In genomic region chr16:76085363-76085762, GRCm38 (mm10) we compare ENCODE assay signal across 23 mouse cellular contexts.
DNase-seq lines count a peak whose midpoint lies in the region; ATAC-seq and TF ChIP-seq lines count a peak whose summit lies in the region.
"Had no signal": no experiment of that assay in that cellular context is flagged by ENCODE, and none has a peak within 500 bp of the region (broad histone marks: within the 10 kb centered on the region; RNA-seq: fewer than 3 reads in every experiment).

No protein-coding gene starts in this region.

- TF ChIP-seq CTCF in forebrain, postnatal 0 days (IDR thresholded peaks at IDR 0.05; ENCODE audit: low read depth): no peak

- no peaks in the 10 kb centered on the region for H3K36me3 ChIP-seq in embryonic facial prominence, embryonic 11.5 days (replicated peaks; ENCODE audit: control insufficient read depth, insufficient read depth, low read depth, low read length)
- H3K36me3 ChIP-seq in embryonic facial prominence, embryonic 10.5 days (replicated peaks): no peaks in the 10 kb centered on the region
- H3K36me3 ChIP-seq in forebrain, embryonic 13.5 days (ENCODE audit: poor library complexity, severe bottlenecking): no peaks in the 10 kb centered on the region
- H3K36me3 ChIP-seq in forebrain, postnatal 0 days (ENCODE audit: insufficient read depth): no peaks in the 10 kb centered on the region
- H3K36me3 ChIP-seq: forebrain, embryonic 10.5 days; G1E had no signal

- no peak overlapping the region for H3K27ac ChIP-seq in embryonic facial prominence, embryonic 11.5 days (replicated peaks; ENCODE audit: low read depth, low read length)
- H3K27ac ChIP-seq in embryonic facial prominence, embryonic 10.5 days (replicated peaks): no peak overlapping the region
- H3K27ac ChIP-seq in forebrain, embryonic 13.5 days: no peak overlapping the region
- no peak overlapping the region for H3K27ac ChIP-seq in forebrain, postnatal 0 days (ENCODE audit: low read depth, low read length)
- H3K27ac ChIP-seq: forebrain, embryonic 10.5 days had no signal

- 0 out of 2 replicates have a peak, but pooled peaks have one; percentile 14 for ATAC-seq in embryonic facial prominence, embryonic 11.5 days (replicated peaks; ENCODE audit: insufficient number of reproducible peaks, low FRiP score, low TSS enrichment, low read depth)
- ATAC-seq in forebrain, embryonic 13.5 days: 0 out of 2 replicates have a peak, but pooled peaks have one; percentile 24
- ATAC-seq in forebrain, postnatal 0 days: no peak
- ATAC-seq in erythroid progenitor cell, adult 5-6 weeks (replicated peaks; ENCODE audit: low FRiP score, poor library complexity, severe bottlenecking): 0 out of 2 replicates have a peak, but pooled peaks have one; percentile 39
- ATAC-seq: CD4-positive, CD25-positive, alpha-beta regulatory T cell, adult 4 months; forebrain, embryonic 14.5 days had no signal

- H3K4me2 ChIP-seq in embryonic facial prominence, embryonic 11.5 days (ENCODE audit: low read depth, low read length): no peak overlapping the region
- H3K4me2 ChIP-seq in forebrain, embryonic 13.5 days: no peak overlapping the region
- H3K4me2 ChIP-seq in forebrain, postnatal 0 days (ENCODE audit: low read depth): no peak overlapping the region

- 89% methylated on average over 4 of the region's 4 CpGs for WGBS in embryonic facial prominence, embryonic 11.5 days
- 87% methylated on average over 4 of the region's 4 CpGs for WGBS in embryonic facial prominence, embryonic 10.5 days
- WGBS in forebrain, embryonic 13.5 days: 89% methylated on average over 4 of the region's 4 CpGs
- WGBS in forebrain, postnatal 0 days: 89% methylated on average over 4 of the region's 4 CpGs

- no peaks in the 10 kb centered on the region for H3K4me1 ChIP-seq in embryonic facial prominence, embryonic 11.5 days (ENCODE audit: control insufficient read depth, insufficient read depth, low read length)
- H3K4me1 ChIP-seq in embryonic facial prominence, embryonic 10.5 days: no peaks in the 10 kb centered on the region
- H3K4me1 ChIP-seq in forebrain, embryonic 13.5 days: no peaks in the 10 kb centered on the region
- no peaks in the 10 kb centered on the region for H3K4me1 ChIP-seq in forebrain, postnatal 0 days (ENCODE audit: insufficient read depth)
- H3K4me1 ChIP-seq: forebrain, embryonic 10.5 days had no signal

- H3K9me3 ChIP-seq in embryonic facial prominence, embryonic 11.5 days (replicated peaks; ENCODE audit: control insufficient read depth, low read length): no peaks in the 10 kb centered on the region
- H3K9me3 ChIP-seq in embryonic facial prominence, embryonic 10.5 days: no peaks in the 10 kb centered on the region
- 0 out of 2 replicates have a peak, but pooled peaks cover 2% of the 10 kb centered on the region for H3K9me3 ChIP-seq in forebrain, embryonic 13.5 days (replicated peaks)
- H3K9me3 ChIP-seq in forebrain, postnatal 0 days (ENCODE audit: low read length): no peaks in the 10 kb centered on the region
- H3K9me3 ChIP-seq: forebrain, embryonic 10.5 days; G1E had no signal

- H3K9ac ChIP-seq in embryonic facial prominence, embryonic 11.5 days (replicated peaks; ENCODE audit: low read length): no peak overlapping the region
- H3K9ac ChIP-seq in forebrain, embryonic 13.5 days: no peak overlapping the region
- no peak overlapping the region for H3K9ac ChIP-seq in forebrain, postnatal 0 days

- DNase-seq in embryonic facial prominence, embryonic 11.5 days (ENCODE audit: low spot score): no peak
- no peak for DNase-seq in embryonic facial prominence, embryonic 10.5 days (ENCODE audit: low spot score)
- no peak for DNase-seq in forebrain, postnatal 0 days
- DNase-seq in Muller cell, postnatal 12 days (ENCODE audit: inconsistent ontology term): peak; percentile 68
- DNase-seq in layer of hippocampus, adult 9-10 months (ENCODE audit: low spot score): no peak
- DNase-seq: adrenal gland, adult 2 months; adrenal gland, postnatal 10 days; adrenal gland, postnatal 25 days; B cell, adult 2 months; cerebellum, adult 11 months; cerebellum, adult 18-20 months; cerebellum, adult 8-10 months; cerebellum, adult 9-11 months; cerebellum, postnatal 14 days; cerebellum, postnatal 36 days; embryo, embryonic 11 days had no signal

- no peaks in the 10 kb centered on the region for H3K27me3 ChIP-seq in embryonic facial prominence, embryonic 11.5 days (ENCODE audit: control insufficient read depth, insufficient read depth, low read length)
- H3K27me3 ChIP-seq in embryonic facial prominence, embryonic 10.5 days (replicated peaks; ENCODE audit: low read depth, poor library complexity, severe bottlenecking): no peaks in the 10 kb centered on the region
- no peaks in the 10 kb centered on the region for H3K27me3 ChIP-seq in forebrain, embryonic 13.5 days
- no peaks in the 10 kb centered on the region for H3K27me3 ChIP-seq in forebrain, postnatal 0 days (ENCODE audit: insufficient read depth, low read length)
- H3K27me3 ChIP-seq: CH12.LX had no signal

- no peak overlapping the region for H3K4me3 ChIP-seq in embryonic facial prominence, embryonic 11.5 days (ENCODE audit: low read depth, low read length)
- no peak overlapping the region for H3K4me3 ChIP-seq in embryonic facial prominence, embryonic 10.5 days
- H3K4me3 ChIP-seq in forebrain, embryonic 13.5 days: no peak overlapping the region
- no peak overlapping the region for H3K4me3 ChIP-seq in forebrain, postnatal 0 days (ENCODE audit: low read depth, low read length)
- H3K4me3 ChIP-seq: forebrain, embryonic 10.5 days had no signal
